Mouse (Mus musculus) megakaryocyte, adult 5-6 weeks (primary cell): ENCODE data around the gene Ica1l. TPM values are rescaled to one million over a fixed set of nuclear protein-coding genes. Genes with fewer than 3 reads are reported as not detected.
"Not testable (repeated sequence)": the region's sequence is repeated elsewhere in the genome, so short reads cannot be mapped to it uniquely, and the experiment has no call there.

Source experiments
- ATAC-seq: 2 replicates; pipeline ENCODE4 v1.8.0; 2016; ENCODE audit warnings: mild to moderate bottlenecking, inconsistent platforms; ENCODE audit not compliant: poor library complexity, severe bottlenecking
- total RNA-seq, 2 experiments: library from RNA; stranded (forward) in 1 of 2; stranded (reverse) in 1 of 2; fragments of 153-499, 151-499 nt in 1 of 2; fragments of 221-1000, 200-1000 nt in 1 of 2; gene quantifications; 2 replicates each; pipeline versions ENCODE4 v1.2.3 to v1.2.4; 2015 to 2017

Ica1l gene
- total RNA-seq (2015) (0.07 TPM in 1 of 2 replicates, not detected in the other), total RNA-seq (2017) (0.95 and 0.98 TPM in 2 replicates)

GRCm38 (mm10) chr1:60042796-60043469, at the start of gene Ica1l:
TSS of gene Ica1l (minus strand) at chr1:60043184.
- ATAC-seq: peak; percentile 68

GRCm38 (mm10) chr1:60076411-60076810, 33.4 kb upstream of the Ica1l start:
- no peak for ATAC-seq

GRCm38 (mm10) chr1:60075590-60075989, 32.6 kb upstream of the Ica1l start:
- ATAC-seq: no peak

DNA sequence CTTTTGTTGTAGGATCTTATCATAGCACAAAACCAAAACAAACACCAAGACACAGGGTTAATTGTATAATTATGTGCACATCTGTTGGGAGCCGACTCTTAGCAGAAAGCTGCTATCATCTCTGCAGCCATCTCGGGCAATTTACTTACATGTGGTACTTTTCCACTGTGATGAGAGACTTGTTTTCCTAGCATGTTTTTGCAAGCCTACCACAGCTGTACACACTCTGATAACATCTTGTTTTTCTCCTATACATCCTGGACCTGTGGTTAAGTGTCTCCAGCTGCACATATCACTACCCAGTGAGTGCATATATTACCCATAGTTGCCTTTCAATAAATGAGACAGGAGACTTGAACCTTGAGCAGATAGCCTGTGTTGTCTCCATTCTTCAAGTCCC, 32.0 kb upstream of the Ica1l start:
- ATAC-seq: no peak

GRCm38 (mm10) chr1:60070725-60071124, 27.7 kb upstream of the Ica1l start:
- ATAC-seq: peak; percentile 78

GRCm38 (mm10) chr1:60056310-60056709, 13.3 kb upstream of the Ica1l start:
- ATAC-seq: no peak

GRCm38 (mm10) chr1:60054659-60055058, 11.7 kb upstream of the Ica1l start:
- ATAC-seq: 0 out of 2 replicates have a peak, but pooled peaks have one; percentile 35

DNA sequence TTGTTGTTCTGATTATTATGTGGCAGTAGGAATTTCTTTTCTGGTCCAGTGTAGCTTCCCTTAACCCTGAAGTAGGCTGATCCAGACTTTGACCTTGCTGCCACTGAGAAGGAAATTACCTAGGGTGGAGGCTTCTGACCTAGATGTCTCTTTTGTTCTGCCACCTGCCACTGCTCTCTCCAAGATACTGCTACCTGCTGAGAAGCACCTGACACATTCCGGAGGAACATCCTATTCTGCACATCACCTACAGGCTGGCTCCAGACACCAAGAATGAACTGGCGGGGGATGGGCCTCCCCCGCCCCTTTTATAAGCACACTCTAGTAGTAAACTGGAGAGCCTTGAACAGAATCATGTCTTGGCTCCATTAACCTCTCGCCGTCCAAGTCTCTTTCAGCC, 4.5 kb upstream of the Ica1l start:
- not testable (repeated sequence) for ATAC-seq

DNA sequence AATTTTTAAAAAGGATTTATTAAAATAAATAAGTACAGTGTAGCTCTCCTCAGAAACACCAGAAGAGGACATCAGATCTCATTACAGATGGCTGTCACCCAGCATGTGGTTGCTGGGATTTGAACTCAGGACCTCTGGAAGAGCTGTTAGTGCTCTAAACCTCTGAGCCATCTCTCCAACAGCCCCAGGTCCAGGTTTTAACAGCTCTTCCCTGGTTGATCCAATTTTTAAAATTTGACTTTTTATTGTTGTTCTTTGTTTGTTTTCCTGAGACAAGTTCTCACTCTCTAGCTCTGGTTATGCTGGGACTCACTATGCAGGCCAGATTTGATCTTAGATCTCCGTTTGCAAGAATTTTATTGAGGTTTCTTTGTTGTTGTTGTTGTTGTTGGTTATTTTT, 1.6 kb upstream of the Ica1l start:
- no peak for ATAC-seq

GRCm38 (mm10) chr1:60042398-60042795, 587 bp downstream of the Ica1l start:
- ATAC-seq: no peak

GRCm38 (mm10) chr1:60035044-60035443, 7.9 kb downstream of the Ica1l start:
- no peak for ATAC-seq

- peak; percentile 38 for ATAC-seq
Observed at GRCm38 (mm10) chr1:60017031-60017469, 25.9 kb downstream of the Ica1l start.

- peak; percentile 76 for ATAC-seq
Observed at GRCm38 (mm10) chr1:60016136-60016611, 26.8 kb downstream of the Ica1l start.

DNA sequence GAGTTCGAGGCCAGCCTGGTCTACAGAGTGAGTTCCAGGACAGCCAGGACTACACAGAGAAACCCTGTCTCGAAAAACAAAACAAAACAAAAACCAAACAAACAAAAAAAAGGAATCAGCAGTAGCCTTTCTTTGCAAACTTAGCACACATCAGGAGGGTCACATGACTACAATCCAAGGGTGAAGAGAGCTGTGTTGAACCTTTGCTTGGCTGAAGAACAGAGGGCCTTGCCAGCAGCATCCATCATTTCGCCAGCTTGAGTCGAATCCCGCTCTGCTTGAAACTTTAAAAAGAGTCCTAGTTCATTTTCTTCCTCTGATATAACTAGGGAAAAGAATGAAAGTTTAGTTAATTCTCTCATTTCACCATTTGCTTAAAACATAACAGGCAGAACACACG, 27.5 kb downstream of the Ica1l start:
- ATAC-seq: no peak

DNA sequence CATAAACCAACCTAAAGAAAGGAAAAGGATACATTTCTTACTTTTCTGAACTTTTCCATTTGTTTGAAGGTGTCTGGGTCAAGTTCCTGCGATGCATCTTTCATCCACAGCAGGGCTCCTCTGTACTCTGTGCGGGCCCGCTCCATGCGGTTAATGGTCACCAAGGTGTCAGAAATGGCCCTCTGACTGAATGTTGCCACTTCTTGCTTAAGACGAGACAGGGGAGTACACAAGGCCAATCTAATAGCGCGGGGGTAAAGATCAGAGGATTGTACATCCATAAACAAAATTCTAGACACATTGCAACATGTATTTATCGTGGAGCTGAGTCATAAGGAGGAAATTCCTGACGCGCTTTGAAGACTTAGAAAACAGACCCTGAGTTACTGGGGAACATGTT, 29.2 kb downstream of the Ica1l start:
- no peak for ATAC-seq

- no peak for ATAC-seq
Observed at GRCm38 (mm10) chr1:60008743-60009142, 34.2 kb downstream of the Ica1l start.

DNA sequence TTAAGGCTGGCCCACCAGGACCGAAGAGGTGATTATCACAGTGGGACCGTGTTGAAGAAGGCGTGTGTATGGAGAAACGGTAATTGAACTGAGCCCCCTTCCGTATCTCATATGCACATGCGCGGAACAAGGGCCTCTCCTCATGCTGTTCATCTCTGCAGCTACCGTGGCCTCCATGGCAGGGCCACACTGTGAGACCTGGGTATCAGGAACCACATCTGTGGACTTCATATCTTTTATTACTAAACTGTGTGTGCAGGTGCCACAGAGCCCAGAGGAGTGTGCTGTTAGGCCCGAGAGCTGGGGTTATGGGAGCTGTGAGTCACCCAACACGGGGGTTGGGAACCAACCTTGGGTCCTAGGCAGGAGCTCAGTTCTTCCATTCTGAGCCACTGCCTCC, 35.6 kb downstream of the Ica1l start:
- ATAC-seq: no peak

DNA sequence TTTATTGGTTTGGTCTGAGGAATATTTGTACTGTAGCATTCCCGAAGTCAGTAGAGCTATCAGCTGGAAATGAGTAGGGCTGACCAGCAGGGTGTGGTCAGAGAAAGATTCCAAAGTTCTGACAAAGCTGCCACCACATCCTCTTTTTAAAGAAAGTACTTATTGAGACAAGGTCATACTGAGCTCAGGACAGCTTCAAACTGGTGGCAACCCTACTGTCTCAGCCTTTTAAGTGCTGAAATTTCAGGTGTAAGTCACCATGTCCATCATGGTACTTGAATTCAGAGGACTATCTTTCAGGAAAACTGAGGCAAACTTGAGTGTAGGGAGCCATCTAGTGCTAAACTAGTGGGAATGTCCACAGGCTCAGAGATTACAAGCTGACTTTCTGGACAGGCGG, 42.7 kb downstream of the Ica1l start:
- ATAC-seq: peak; percentile 78

GRCm38 (mm10) chr1:59997352-59997751, 45.6 kb downstream of the Ica1l start:
- peak; percentile 65 for ATAC-seq

DNA sequence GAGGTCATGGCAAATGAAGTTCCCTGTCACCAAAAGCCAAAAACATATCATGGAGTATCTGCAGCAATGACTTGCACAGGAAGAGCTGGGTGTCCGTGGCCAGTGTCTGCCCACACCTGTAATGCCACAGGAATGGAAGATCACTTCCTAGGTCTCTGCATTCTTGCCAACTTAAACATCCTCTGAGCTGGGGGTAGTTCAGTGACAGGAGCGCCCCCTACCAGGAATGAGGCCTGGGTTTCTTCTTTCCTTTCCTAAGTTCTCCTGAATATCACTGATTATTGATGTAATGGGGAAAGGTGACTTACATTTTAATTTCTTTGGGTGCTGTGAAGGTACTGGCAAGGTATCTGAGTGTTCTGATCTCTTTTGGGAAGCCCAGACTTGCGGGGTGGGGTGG, 47.3 kb downstream of the Ica1l start:
- ATAC-seq: no peak

DNA sequence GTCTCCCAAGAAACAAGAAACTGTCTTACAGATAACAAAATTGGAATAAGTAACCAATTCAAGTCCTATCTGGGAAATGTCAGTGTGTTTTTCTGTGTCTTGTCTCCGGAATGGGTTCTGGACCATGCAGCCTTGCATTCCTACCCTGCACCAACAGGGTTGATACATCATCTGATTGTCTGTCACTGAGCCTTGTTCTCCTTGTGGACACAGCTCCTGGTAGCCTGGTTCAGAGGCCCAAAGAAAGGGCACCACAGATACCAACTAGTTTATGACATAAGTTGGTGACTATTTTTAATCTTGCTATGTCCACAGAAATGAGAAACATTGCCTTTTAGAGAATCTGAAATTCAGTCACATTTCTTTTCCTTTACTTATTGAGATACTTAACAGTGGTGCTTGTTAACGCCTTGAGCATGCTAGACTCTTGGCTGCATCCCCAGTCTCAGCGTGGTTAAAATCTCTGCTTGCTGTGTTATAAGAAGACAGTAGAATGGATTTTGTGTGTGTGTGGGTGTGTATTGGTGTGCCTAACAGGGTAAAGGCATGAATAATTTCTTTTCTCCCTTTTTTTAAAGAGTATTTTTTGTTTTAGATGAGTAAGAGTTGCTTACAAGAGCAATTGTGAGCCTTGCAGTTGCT, 55.5 kb downstream of the Ica1l start:
- ATAC-seq: no peak

GRCm38 (mm10) chr1:59986626-59987025, 56.4 kb downstream of the Ica1l start:
- no peak for ATAC-seq
